Mouse (Mus musculus) inflammation-experienced regulatory T-cells, adult 16 weeks (primary cell): ENCODE data around the gene Olfr6. TPM values are rescaled to one million over a fixed set of nuclear protein-coding genes. Genes with fewer than 3 reads are reported as not detected.

ENCODE experiments used
- polyA plus RNA-seq: library from polyadenylated mRNA; unstranded; fragments of 100-300 nt; shearing (Covaris generic); gene quantifications from one replicate; pipeline ENCODE4 v1.2.1, GENCODE M21; 2017

Olfr6 gene
- not detected for polyA plus RNA-seq

DNA sequence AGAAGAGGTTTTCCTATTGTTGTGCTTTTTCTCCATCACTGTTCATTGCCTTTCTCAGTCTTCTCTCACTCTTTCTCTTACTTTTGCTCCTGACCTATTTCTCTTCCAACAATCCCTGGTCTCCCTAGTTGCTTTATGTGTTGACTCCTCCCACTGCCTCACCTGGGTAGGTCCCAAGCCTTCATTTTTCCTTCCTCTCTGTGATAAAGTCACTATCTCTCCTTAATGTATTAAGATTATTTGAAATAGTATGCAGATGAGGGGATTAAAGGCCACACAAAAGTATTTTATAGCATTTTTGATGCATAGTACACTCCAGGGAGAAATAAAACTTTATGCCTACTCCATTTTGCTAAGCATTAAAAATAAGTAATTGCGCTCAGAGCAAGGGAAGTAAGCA lies at the start of gene Olfr6:
TSS of gene Olfr6 (minus strand) at position 101 of the 400 bp plus-strand sequence.

GRCm38 (mm10) chr7:107005972-107006371 lies 42.2 kb upstream of the Olfr6 start, which contains the start of gene Olfr2:
Gene Olfr2, minus strand, starts transcription at chr7:107006072.

DNA sequence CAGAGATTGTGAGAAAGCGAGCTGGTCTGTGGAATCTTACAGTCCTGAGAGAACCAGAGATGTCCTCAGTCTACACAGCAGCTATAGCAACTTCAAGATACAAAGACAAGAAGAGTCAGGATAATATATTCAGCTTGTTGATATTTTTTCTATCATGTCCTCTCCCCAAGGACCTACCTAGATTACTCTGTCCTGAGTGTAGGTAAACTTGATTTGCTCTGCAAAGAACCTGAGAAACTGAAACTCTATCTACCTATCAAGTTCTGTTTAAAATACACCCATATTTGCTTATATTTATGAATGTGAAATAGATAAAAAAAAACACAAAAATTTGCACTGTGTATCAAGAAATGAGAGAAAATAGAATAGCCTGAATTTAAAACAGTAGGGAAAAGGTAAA lies 11.6 kb upstream of the Olfr6 start, which contains the start of gene Olfr711:
TSS of gene Olfr711 (minus strand) at position 101 of the 400 bp plus-strand sequence.

GRCm38 (mm10) chr7:106948212-106948611 lies 15.5 kb downstream of the Olfr6 start, which contains the start of gene Olfr710:
Gene Olfr710, minus strand, starts transcription at chr7:106948312.

GRCm38 (mm10) chr7:106932119-106932518 lies 31.6 kb downstream of the Olfr6 start, which contains the start of gene Olfr709-ps1:
Gene Olfr709-ps1, minus strand, starts transcription at chr7:106932219.

DNA sequence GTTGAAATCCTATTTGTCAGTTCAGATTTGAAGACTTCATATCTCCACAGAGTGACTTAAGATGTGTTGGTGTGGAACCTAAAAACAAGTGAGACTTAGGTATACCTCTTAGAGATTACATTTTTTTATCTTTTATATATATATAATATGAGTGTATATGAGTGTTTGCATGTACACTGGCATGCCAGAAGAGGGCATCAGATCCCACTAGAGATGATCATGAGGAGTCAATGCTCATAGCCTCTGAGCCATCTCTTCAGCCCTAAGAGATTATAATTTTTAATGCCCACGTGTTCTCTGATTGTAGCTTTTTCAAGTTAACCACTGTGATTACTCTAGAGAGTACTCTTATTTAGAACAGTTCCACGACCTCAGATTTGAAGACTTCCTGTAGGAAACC lies 56.1 kb downstream of the Olfr6 start, which contains the start of gene Olfr1532-ps1:
TSS of gene Olfr1532-ps1 (plus strand) at position 326 of the 400 bp plus-strand sequence.

Other genes with a start within 250 kb of the Olfr6 start
- gene Olfr695, start 247.5 kb downstream of the Olfr6 start, polyA plus RNA-seq, result not detected
- not detected for gene Olfr697, start 221.5 kb downstream of the Olfr6 start, polyA plus RNA-seq
- gene Olfr698, start 208.5 kb downstream of the Olfr6 start, polyA plus RNA-seq, result not detected
- gene Olfr699, start 170.7 kb downstream of the Olfr6 start, polyA plus RNA-seq, result not detected
- gene Olfr700, start 155.1 kb downstream of the Olfr6 start, polyA plus RNA-seq, result not detected
- gene Olfr701, start 149.8 kb downstream of the Olfr6 start, polyA plus RNA-seq, result not detected
- gene Olfr702, start 130.0 kb downstream of the Olfr6 start, polyA plus RNA-seq, result not detected
- not detected for gene Olfr703, start 120.6 kb downstream of the Olfr6 start, polyA plus RNA-seq
- 0.07 TPM for gene Olfr704, start 100.8 kb downstream of the Olfr6 start, polyA plus RNA-seq
- gene Olfr705, start 87.0 kb downstream of the Olfr6 start, polyA plus RNA-seq, result not detected
- not detected for gene Olfr706, start 75.8 kb downstream of the Olfr6 start, polyA plus RNA-seq
- gene Olfr707, start 62.7 kb downstream of the Olfr6 start, polyA plus RNA-seq, result not detected
- not detected for gene Olfr1532-ps1, start 55.9 kb downstream of the Olfr6 start, polyA plus RNA-seq
- not detected for gene Olfr709-ps1, start 31.7 kb downstream of the Olfr6 start, polyA plus RNA-seq
- not detected for gene Olfr710, start 15.6 kb downstream of the Olfr6 start, polyA plus RNA-seq
- gene Olfr711, start 11.5 kb upstream of the Olfr6 start, polyA plus RNA-seq, result not detected
- gene Olfr2, start 42.1 kb upstream of the Olfr6 start, polyA plus RNA-seq, result not detected
- gene Olfr713, start 67.2 kb upstream of the Olfr6 start, polyA plus RNA-seq, result not detected
- not detected for gene Olfr714, start 107.0 kb upstream of the Olfr6 start, polyA plus RNA-seq
- not detected for gene Olfr17, start 129.3 kb upstream of the Olfr6 start, polyA plus RNA-seq
- not detected for gene Olfr715b, start 146.4 kb upstream of the Olfr6 start, polyA plus RNA-seq
- not detected for gene Olfr715, start 167.1 kb upstream of the Olfr6 start, polyA plus RNA-seq
- not detected for gene Olfr716, start 174.4 kb upstream of the Olfr6 start, polyA plus RNA-seq
- gene Nlrp14, start 203.1 kb upstream of the Olfr6 start, polyA plus RNA-seq, result not detected
- not detected for gene Rbmxl2, start 245.5 kb upstream of the Olfr6 start, polyA plus RNA-seq